Mouse (Mus musculus) olfactory bulb, adult 2 months (tissue): ENCODE data around the gene Rsu1.

Experiments
- CTCF ChIP-seq: fragments of 200-500 bp; IDR thresholded peaks from 2 replicates; pipeline ENCODE4 v1.5.1; 2012; ENCODE audit warnings: low read depth, mild to moderate bottlenecking, low read length, moderate library complexity; ENCODE audit not compliant: insufficient read depth
- POLR2A ChIP-seq: fragments of 200-500 bp; IDR thresholded peaks from 2 replicates; pipeline ENCODE4 v1.6.1; 2012; ENCODE audit warnings: mild to moderate bottlenecking, low read depth, low read length, moderate library complexity; ENCODE audit not compliant: insufficient read depth

DNA sequence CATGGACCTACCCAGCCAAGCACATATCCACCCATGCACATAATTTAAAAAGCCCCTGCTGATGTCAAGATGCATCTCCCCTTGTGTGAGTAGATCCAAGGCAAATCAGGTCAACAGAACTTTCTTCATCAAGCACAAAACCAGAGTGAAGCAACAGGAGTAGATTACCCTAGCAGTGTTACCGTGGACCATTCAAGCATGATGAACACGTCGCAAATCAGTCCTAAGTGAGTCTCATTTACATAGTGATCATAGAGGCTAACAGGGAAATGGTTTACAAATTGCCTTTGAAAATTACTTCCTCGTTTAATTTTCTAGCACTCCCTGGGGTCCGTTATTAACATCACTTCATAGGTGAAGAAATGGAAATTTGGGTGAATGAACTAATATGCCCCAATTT lies 100.6 kb downstream of the Rsu1 start:
- TF ChIP-seq CTCF (no peak), POLR2A (no peak)
